Mouse (Mus musculus) liver, postnatal 0 days (tissue): Measurements from ENCODE around the gene Grin2d. TPM values are rescaled to one million over a fixed set of nuclear protein-coding genes. Genes with fewer than 3 reads are reported as not detected.

Source experiments
- ATAC-seq: fragments of 200-750 bp; cut with Nextera tagmentation; 2 replicates; pipeline ENCODE4 v1.8.0; 2017; ENCODE audit warnings: mild to moderate bottlenecking, moderate library complexity
- DNase-seq: peaks from one replicate; pipeline ENCODE4 v3.0.0-alpha.2; 2016
- H3K27ac ChIP-seq: fragments of 300-500 bp; sonication (generic); 2 replicates; pipeline ENCODE4 v1.5.1; 2014; ENCODE audit warnings: antibody characterized with exemption, moderate library complexity, mild to moderate bottlenecking, low read depth
- H3K27me3 ChIP-seq: fragments of 300-500 bp; sonication (generic); 2 replicates; pipeline ENCODE4 v1.6.1; 2014; ENCODE audit warnings: low read length, control low read depth, mixed read lengths; ENCODE audit not compliant: insufficient read depth
- H3K36me3 ChIP-seq: fragments of 300-500 bp; sonication (generic); replicated peaks from 2 replicates; pipeline ENCODE4 v1.6.1; 2014; ENCODE audit warnings: mild to moderate bottlenecking, control low read depth, low read length, moderate library complexity, mixed read lengths; ENCODE audit not compliant: insufficient read depth
- H3K4me1 ChIP-seq: fragments of 300-500 bp; sonication (generic); 2 replicates; pipeline ENCODE4 v1.6.1; 2014; ENCODE audit warnings: antibody characterized with exemption, mild to moderate bottlenecking, control low read depth; ENCODE audit not compliant: insufficient read depth
- H3K4me2 ChIP-seq: fragments of 300-500 bp; sonication (generic); 2 replicates; pipeline ENCODE4 v1.6.1; 2014; ENCODE audit warnings: low read depth, mild to moderate bottlenecking, low read length, moderate library complexity, mixed read lengths
- H3K4me3 ChIP-seq: fragments of 300-500 bp; sonication (generic); 2 replicates; pipeline ENCODE4 v1.5.1; 2014; ENCODE audit warnings: low read depth, low read length
- H3K9ac ChIP-seq: fragments of 300-500 bp; sonication (generic); replicated peaks from 2 replicates; pipeline ENCODE4 v1.6.1; 2014; ENCODE audit warnings: mild to moderate bottlenecking, moderate library complexity
- H3K9me3 ChIP-seq: fragments of 300-500 bp; sonication (generic); 2 replicates; pipeline ENCODE4 v1.6.1; 2016; ENCODE audit warnings: mild to moderate bottlenecking, control low read depth, low read length, mixed read lengths
- CTCF ChIP-seq: sonication (generic); IDR thresholded peaks from 2 replicates; pipeline ENCODE4 v1.5.1; 2016; ENCODE audit warnings: antibody characterized with exemption, low read depth
- EP300 ChIP-seq: IDR thresholded peaks from 2 replicates; pipeline ENCODE4 v1.6.1; 2016; ENCODE audit warnings: antibody characterized with exemption, low read depth, mild to moderate bottlenecking
- WGBS: fragments of 180-500 bp; shearing (Covaris S2); extraction: QIAGEN DNeasy Blood & Tissue Kit; methylation state at CpG from one replicate; pipeline ENCODE4 v1.1.7; 2014; ENCODE audit not compliant: insufficient replicate concordance; 5-methylcytosine and 5-hydroxymethylcytosine counted together
- polyA plus RNA-seq: library from polyadenylated mRNA; unstranded; fragments of >200 nt; fragmentation: Nextera tagmentation; extraction: Ambion mirVana; gene quantifications from 2 replicates; pipeline ENCODE4 v1.2.1, GENCODE M21; 2015

The Grin2d gene
- polyA plus RNA-seq, 1 experiment from 2014 or later, result 0.02 TPM

GRCm38 (mm10) chr7:45916056-45917003, 38.2 kb upstream of the Grin2d start:
- H3K4me1 ChIP-seq, result peaks cover 35% of the 10 kb centered on the region
- peak overlapping the region; percentile 58 for H3K9ac ChIP-seq

GRCm38 (mm10) chr7:45915011-45915410, 36.8 kb upstream of the Grin2d start:
- no peak for TF ChIP-seq CTCF
- no peak for TF ChIP-seq EP300
- 78% methylated on average over 5 of the region's 5 CpGs for WGBS
- Histone ChIP-seq H3K27ac (no peak overlapping the region), H3K9me3 (no peaks in the 10 kb centered on the region), H3K4me3 (no peak overlapping the region), H3K27me3 (no peaks in the 10 kb centered on the region), H3K36me3 (peaks cover 19% of the 10 kb centered on the region), H3K9ac (no peak overlapping the region), H3K4me1 (peaks cover 26% of the 10 kb centered on the region), H3K4me2 (no peak overlapping the region)
- DNase-seq (no peak), ATAC-seq (no peak)

More at GRCm38 (mm10) chr7:45916056-45917003, 38.2 kb upstream of the Grin2d start:
- Histone ChIP-seq H3K4me3 (peak overlapping the region; percentile 36), H3K27ac (peak overlapping the region; percentile 59), H3K36me3 (peaks cover 16% of the 10 kb centered on the region), H3K4me2 (peak overlapping the region; percentile 64), H3K9me3 (no peaks in the 10 kb centered on the region), H3K27me3 (no peaks in the 10 kb centered on the region)
- WGBS, result 35% methylated on average over 26 of the region's 26 CpGs
- peak; percentile 77 for DNase-seq
- peak; percentile 79 for ATAC-seq
- 0 out of 2 replicates have a peak, but pooled peaks have one; percentile 13 for TF ChIP-seq CTCF
- TF ChIP-seq EP300, result no peak

GRCm38 (mm10) chr7:45914067-45914466, 35.9 kb upstream of the Grin2d start:
- peaks cover 26% of the 10 kb centered on the region for H3K36me3 ChIP-seq
- H3K4me3 ChIP-seq, result no peak overlapping the region
- H3K4me2 ChIP-seq, result no peak overlapping the region
- H3K27me3 ChIP-seq, result no peaks in the 10 kb centered on the region
- WGBS, result 89% methylated on average over 6 of the region's 6 CpGs
- peaks cover 17% of the 10 kb centered on the region for H3K4me1 ChIP-seq
- peaks cover 2% of the 10 kb centered on the region; the same call in 1 of the 2 replicates for H3K9me3 ChIP-seq
- no peak overlapping the region for H3K9ac ChIP-seq
- DNase-seq (no peak), ATAC-seq (no peak)
- no peak for TF ChIP-seq EP300
- TF ChIP-seq CTCF, result no peak
- no peak overlapping the region for H3K27ac ChIP-seq

- no peak for DNase-seq
- H3K4me2 ChIP-seq, result no peak overlapping the region
- no peak for TF ChIP-seq EP300
- no peak for TF ChIP-seq CTCF
- ATAC-seq, result no peak
- no peaks in the 10 kb centered on the region for H3K4me1 ChIP-seq
- H3K27me3 ChIP-seq, result no peaks in the 10 kb centered on the region
- H3K27ac ChIP-seq, result no peak overlapping the region
- peaks cover 2% of the 10 kb centered on the region; the same call in 1 of the 2 replicates for H3K9me3 ChIP-seq
- no peak overlapping the region for H3K9ac ChIP-seq
- 83% methylated on average over 16 of the region's 16 CpGs for WGBS
- H3K4me3 ChIP-seq, result no peak overlapping the region
- peaks cover 15% of the 10 kb centered on the region for H3K36me3 ChIP-seq
Observed at GRCm38 (mm10) chr7:45909145-45909544, 31.0 kb upstream of the Grin2d start.

GRCm38 (mm10) chr7:45908384-45908783, 30.2 kb upstream of the Grin2d start:
- Histone ChIP-seq H3K9ac (no peak overlapping the region), H3K4me2 (no peak overlapping the region), H3K36me3 (peaks cover 15% of the 10 kb centered on the region), H3K27me3 (no peaks in the 10 kb centered on the region), H3K4me3 (no peak overlapping the region), H3K4me1 (no peaks in the 10 kb centered on the region), H3K9me3 (peaks cover 2% of the 10 kb centered on the region; the same call in 1 of the 2 replicates), H3K27ac (no peak overlapping the region)
- no peak for DNase-seq
- TF ChIP-seq CTCF, result no peak
- no peak for TF ChIP-seq EP300
- ATAC-seq, result no peak

- H3K4me3 ChIP-seq, result no peak overlapping the region
- ATAC-seq (no peak), DNase-seq (no peak)
- H3K27me3 ChIP-seq, result no peaks in the 10 kb centered on the region
- no peaks in the 10 kb centered on the region for H3K4me1 ChIP-seq
- peaks cover 2% of the 10 kb centered on the region; the same call in 1 of the 2 replicates for H3K9me3 ChIP-seq
- no peak overlapping the region for H3K27ac ChIP-seq
- no peak overlapping the region for H3K4me2 ChIP-seq
- TF ChIP-seq CTCF (no peak), EP300 (no peak)
- H3K9ac ChIP-seq, result no peak overlapping the region
- 71% methylated on average over 9 of the region's 9 CpGs for WGBS
- H3K36me3 ChIP-seq, result peaks cover 15% of the 10 kb centered on the region
Observed at GRCm38 (mm10) chr7:45906622-45907021, 28.4 kb upstream of the Grin2d start.
